Mouse (Mus musculus): ENCODE results near the gene Nfkb1. TPM values are rescaled to one million over a fixed set of nuclear protein-coding genes. Genes with fewer than 3 reads are reported as not detected.

Nfkb1 gene
- polyA plus RNA-seq, 1 experiment from 2014 or later, result 18.4 TPM

DNA sequence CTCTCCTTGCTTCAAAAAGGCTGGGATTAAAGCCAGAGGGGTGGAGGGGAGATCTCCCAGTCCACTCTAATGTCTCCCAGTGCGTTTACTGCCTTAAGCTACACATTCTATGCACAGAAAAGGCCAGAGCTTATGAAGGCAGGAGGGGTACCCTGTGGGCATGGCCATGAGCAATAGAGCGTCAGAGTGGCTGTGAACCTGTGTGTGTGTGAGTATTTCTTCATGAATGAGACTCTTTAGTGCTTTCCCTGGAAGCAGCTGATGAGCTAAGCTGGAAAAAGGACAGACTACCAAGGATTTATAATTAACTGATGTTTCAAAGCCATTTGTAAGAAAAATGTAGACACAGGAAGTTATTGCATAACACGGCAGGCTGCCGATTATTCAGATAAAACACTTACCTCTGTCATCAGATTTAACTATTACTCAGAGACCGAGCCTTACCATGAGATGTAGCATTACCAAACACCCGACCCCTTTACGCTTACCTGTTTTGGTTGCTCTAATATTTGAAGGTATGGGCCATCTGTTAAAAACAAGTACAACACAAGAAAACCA lies 32.7 kb downstream of the Nfkb1 start:
- H3K9me3 ChIP-seq, result no peaks in the 10 kb centered on the region
- peaks cover 18% of the 10 kb centered on the region for H3K36me3 ChIP-seq
- ATAC-seq (ENCODE audit: insufficient number of reproducible peaks, insufficient read depth, low FRiP score, low TSS enrichment), result no peak
- H3K4me3 ChIP-seq, result no peak overlapping the region
- H3K27me3 ChIP-seq, result no peaks in the 10 kb centered on the region
- no peak overlapping the region for H3K27ac ChIP-seq
- WGBS, result 85% methylated on average over 7 of the region's 7 CpGs
- no peak overlapping the region for H3K4me2 ChIP-seq (replicated peaks)
- no peaks in the 10 kb centered on the region for H3K4me1 ChIP-seq
- H3K9ac ChIP-seq, result no peak overlapping the region

DNA sequence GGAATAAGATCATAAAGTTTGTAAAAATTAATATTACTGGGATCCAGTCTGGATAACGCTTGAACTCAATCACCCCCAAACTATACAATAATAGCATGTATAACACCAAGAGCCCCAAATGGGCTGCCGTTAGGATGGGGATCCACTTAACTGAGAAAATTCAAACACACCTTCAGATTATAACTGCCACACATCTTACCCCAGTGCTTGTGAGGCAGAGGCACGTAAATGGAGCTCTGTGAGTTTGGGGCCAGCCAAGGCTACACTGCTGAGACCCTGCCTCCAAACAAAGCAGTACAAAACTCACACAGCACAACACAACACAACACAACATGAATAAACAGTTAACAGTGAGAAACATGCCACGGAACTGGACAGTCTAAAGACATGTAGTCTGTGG lies 35.2 kb downstream of the Nfkb1 start:
- Histone ChIP-seq H3K27me3 (no peaks in the 10 kb centered on the region), H3K36me3 (peaks cover 27% of the 10 kb centered on the region), H3K27ac (no peak overlapping the region), H3K9me3 (no peaks in the 10 kb centered on the region), H3K4me2 (replicated peaks) (no peak overlapping the region), H3K9ac (no peak overlapping the region), H3K4me1 (peaks cover 3% of the 10 kb centered on the region; the same call in 1 of the 2 replicates), H3K4me3 (no peak overlapping the region)
- ATAC-seq (ENCODE audit: insufficient number of reproducible peaks, insufficient read depth, low FRiP score, low TSS enrichment), result no peak
- 91% methylated on average over 4 of the region's 4 CpGs for WGBS

DNA sequence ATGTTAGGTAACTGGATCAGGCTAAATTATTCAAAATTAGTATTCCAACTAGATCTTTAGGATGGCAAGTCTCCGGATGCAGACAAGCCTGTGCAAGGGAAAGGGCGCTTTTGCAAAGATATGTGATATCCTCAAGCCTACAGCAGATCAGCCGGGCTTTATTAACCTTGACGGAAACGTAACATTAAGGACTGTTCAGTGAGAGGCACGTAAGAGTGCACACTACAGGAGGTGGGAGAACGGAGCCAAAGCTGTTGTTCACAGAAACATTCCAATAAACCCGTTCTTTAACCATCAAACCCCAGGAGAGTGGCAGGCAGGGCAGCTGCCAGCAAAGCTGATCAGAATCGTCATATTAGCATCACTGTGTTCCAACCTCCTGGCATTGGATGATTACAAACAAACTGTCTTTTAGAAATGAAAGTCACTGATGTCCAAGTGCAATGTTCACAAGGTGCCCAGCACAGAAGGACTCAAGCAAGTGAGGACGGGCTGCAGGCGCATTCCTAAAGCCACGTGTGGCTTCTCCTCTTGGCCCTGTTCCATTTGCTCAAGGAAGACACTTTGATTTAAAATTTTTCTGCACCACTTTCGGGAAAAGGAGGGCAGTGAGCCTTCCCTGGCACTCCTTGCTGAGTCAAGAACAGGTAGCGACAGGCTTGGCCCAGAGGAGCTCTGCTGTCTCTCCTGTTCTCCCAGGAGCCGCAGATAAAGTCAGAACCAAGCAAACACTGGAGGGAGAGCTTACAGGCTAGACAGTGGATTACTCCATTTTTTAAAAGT lies 40.4 kb downstream of the Nfkb1 start:
- 57% methylated on average over 15 of the region's 15 CpGs for WGBS
- no peak overlapping the region for H3K4me3 ChIP-seq
- H3K9ac ChIP-seq, result no peak overlapping the region
- no peak overlapping the region for H3K4me2 ChIP-seq (replicated peaks)
- H3K27me3 ChIP-seq, result no peaks in the 10 kb centered on the region
- H3K4me1 ChIP-seq, result peaks cover 11% of the 10 kb centered on the region; the same call in 1 of the 2 replicates
- no peaks in the 10 kb centered on the region for H3K9me3 ChIP-seq
- no peak overlapping the region for H3K27ac ChIP-seq
- ATAC-seq (ENCODE audit: insufficient number of reproducible peaks, insufficient read depth, low FRiP score, low TSS enrichment), result peak; percentile 62; the same call in 1 of the 2 replicates
- H3K36me3 ChIP-seq, result peaks cover 31% of the 10 kb centered on the region

DNA sequence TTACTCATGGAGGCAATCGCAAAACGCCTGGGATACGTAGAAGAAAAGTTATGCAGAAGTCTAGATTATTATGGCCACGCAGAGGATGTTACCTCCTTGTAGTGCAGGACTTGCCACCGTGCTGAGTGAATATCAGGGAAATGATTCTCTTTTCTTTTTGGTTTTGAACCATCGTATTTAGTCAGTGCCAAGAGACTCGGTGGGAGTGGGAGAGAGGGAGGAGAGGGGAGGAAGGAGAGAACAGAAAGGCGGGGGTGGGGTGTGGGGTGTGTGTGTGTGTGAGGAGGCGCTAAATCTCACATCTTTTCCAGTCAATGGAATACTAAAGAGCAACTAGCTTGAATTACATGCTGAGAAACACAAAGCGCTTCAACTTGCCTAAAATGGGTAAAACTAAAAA lies 41.5 kb downstream of the Nfkb1 start:
- no peak overlapping the region for H3K9ac ChIP-seq
- WGBS, result 91% methylated on average over 10 of the region's 10 CpGs
- no peaks in the 10 kb centered on the region for H3K27me3 ChIP-seq
- H3K36me3 ChIP-seq, result peaks cover 27% of the 10 kb centered on the region
- H3K4me2 ChIP-seq (replicated peaks), result no peak overlapping the region
- peaks cover 11% of the 10 kb centered on the region; the same call in 1 of the 2 replicates for H3K4me1 ChIP-seq
- H3K27ac ChIP-seq, result no peak overlapping the region
- no peak for ATAC-seq (ENCODE audit: insufficient number of reproducible peaks, insufficient read depth, low FRiP score, low TSS enrichment)
- no peak overlapping the region for H3K4me3 ChIP-seq
- no peaks in the 10 kb centered on the region for H3K9me3 ChIP-seq

DNA sequence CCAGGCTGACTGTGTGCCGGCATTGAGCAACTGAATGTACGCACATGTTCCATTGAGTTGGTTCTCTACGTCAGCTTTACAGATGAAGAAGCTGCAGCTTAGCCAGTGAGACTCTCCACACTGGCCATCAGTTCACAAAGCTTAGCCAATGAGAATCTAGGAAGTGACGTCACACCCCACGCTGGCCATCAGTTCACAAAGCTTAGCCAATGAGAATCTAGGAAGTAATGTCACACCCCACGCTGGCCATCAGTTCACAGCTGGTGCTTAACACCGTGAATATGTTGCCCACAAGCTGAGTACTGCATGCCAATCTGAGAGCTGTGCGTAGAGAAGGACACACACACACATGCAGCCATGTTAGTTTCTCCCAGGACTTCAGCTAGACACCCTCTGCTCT lies 42.8 kb downstream of the Nfkb1 start:
- Histone ChIP-seq H3K9me3 (no peaks in the 10 kb centered on the region), H3K4me3 (no peak overlapping the region), H3K36me3 (peaks cover 31% of the 10 kb centered on the region), H3K9ac (no peak overlapping the region), H3K4me2 (replicated peaks) (no peak overlapping the region), H3K27me3 (no peaks in the 10 kb centered on the region), H3K27ac (no peak overlapping the region), H3K4me1 (peaks cover 11% of the 10 kb centered on the region; the same call in 1 of the 2 replicates)
- no peak for ATAC-seq (ENCODE audit: insufficient number of reproducible peaks, insufficient read depth, low FRiP score, low TSS enrichment)
- 93% methylated on average over 8 of the region's 8 CpGs for WGBS

DNA sequence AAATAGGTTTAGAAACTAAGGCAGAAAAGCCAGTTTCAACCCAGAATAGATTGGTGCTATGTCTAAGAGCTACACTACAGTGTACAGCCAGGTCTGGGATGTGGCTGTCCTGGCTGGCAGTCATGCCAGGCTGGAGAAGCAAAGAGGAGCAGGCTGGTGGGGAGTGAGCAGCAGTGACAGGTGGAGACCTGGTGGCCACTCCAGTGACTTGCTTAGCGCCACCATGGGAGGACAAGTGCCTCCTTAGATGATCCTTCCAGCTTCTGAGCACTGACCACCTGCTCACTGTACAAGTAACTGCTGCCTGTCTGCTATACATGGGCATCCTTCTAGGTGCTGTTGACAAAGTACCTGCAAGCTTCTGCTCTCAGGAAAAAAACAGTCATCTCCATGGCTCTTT lies 44.7 kb downstream of the Nfkb1 start:
- no peaks in the 10 kb centered on the region for H3K27me3 ChIP-seq
- 78% methylated on average over 1 of the region's 1 CpGs for WGBS

DNA sequence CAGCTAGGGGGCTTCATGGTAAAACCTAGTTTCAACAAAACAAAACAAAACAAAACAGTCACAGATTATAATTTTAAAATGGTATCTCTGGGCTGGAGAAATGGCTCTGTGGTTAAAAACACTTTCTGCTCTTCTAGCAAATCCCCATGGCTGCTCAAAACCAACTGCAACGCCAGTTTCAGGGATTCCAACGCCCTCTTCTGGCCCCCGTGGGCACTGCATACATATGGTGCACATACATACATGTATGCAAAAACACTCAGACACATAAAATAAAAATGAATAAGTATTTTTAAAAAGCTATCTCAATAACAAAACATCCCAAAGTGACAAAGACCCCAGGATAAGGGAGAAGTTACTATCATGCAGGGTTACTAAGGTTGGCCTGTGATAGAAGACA lies 46.4 kb downstream of the Nfkb1 start:
- ATAC-seq (ENCODE audit: insufficient number of reproducible peaks, insufficient read depth, low FRiP score, low TSS enrichment), result no peak
- Histone ChIP-seq H3K9ac (no peak overlapping the region), H3K36me3 (peaks cover 33% of the 10 kb centered on the region), H3K27ac (no peak overlapping the region), H3K4me2 (replicated peaks) (no peak overlapping the region), H3K4me3 (no peak overlapping the region), H3K9me3 (no peaks in the 10 kb centered on the region), H3K27me3 (no peaks in the 10 kb centered on the region), H3K4me1 (no peaks in the 10 kb centered on the region)
- 90% methylated on average over 3 of the region's 3 CpGs for WGBS

More for the DNA sequence above, 44.7 kb downstream of the Nfkb1 start:
- Histone ChIP-seq H3K27ac (no peak overlapping the region), H3K4me1 (peaks cover 11% of the 10 kb centered on the region; the same call in 1 of the 2 replicates), H3K9me3 (no peaks in the 10 kb centered on the region), H3K4me3 (no peak overlapping the region), H3K36me3 (peaks cover 23% of the 10 kb centered on the region; the same call in 1 of the 2 replicates), H3K9ac (no peak overlapping the region), H3K4me2 (replicated peaks) (no peak overlapping the region)
- no peak for ATAC-seq (ENCODE audit: insufficient number of reproducible peaks, insufficient read depth, low FRiP score, low TSS enrichment)

GRCm38 (mm10) chr3:135641623-135641915 lies 49.8 kb downstream of the Nfkb1 start:
- 85% methylated on average over 4 of the region's 4 CpGs for WGBS

DNA sequence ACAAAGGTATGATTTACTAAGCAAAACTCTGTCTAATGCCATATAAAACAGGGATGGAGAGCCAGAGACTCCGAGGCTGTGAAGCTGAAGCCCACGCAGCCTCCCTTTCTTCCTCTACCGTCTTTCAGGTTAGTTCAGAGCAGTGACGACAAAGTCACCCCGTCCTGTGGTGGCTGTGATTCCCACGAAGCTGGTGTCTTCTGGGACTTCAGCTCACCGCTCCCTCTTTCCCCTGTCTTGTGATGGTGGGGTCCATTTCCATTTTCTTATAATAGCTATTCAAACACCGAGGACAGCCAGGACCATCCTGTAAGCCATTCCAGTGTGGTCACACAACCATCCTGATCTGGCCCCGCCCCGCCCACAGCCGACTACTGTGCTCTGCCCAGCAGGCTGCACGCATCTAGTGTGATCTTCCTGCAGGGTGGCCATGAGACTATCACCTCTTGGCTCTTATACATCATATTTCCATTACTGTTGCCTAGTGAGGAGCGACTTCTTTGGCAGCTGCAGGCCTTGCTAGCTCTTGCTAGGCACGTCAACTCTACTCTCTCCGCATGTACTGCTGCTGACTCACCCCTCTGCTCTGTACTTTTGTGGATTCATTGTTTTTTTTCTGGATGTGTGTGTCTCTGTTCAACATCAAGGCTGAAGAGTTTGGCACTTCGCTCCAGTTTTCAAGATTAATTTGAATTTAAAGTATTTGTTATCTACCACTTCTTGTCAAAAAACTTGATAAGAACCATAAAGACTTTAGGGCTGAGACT lies 50.3 kb downstream of the Nfkb1 start:
- 90% methylated on average over 16 of the region's 16 CpGs for WGBS
- no peak overlapping the region for H3K4me2 ChIP-seq (replicated peaks)
- H3K9ac ChIP-seq, result no peak overlapping the region
- no peak overlapping the region for H3K4me3 ChIP-seq
- H3K9me3 ChIP-seq, result no peaks in the 10 kb centered on the region
- H3K36me3 ChIP-seq, result peaks cover 23% of the 10 kb centered on the region
- no peaks in the 10 kb centered on the region for H3K27me3 ChIP-seq
- no peak for ATAC-seq (ENCODE audit: insufficient number of reproducible peaks, insufficient read depth, low FRiP score, low TSS enrichment)
- no peak overlapping the region for H3K27ac ChIP-seq
- no peaks in the 10 kb centered on the region for H3K4me1 ChIP-seq

More at GRCm38 (mm10) chr3:135641623-135641915, 49.8 kb downstream of the Nfkb1 start:
- no peaks in the 10 kb centered on the region for H3K4me1 ChIP-seq
- H3K27ac ChIP-seq, result no peak overlapping the region
- H3K36me3 ChIP-seq, result peaks cover 24% of the 10 kb centered on the region
- no peak for ATAC-seq (ENCODE audit: insufficient number of reproducible peaks, insufficient read depth, low FRiP score, low TSS enrichment)
- no peak overlapping the region for H3K4me2 ChIP-seq (replicated peaks)
- no peak overlapping the region for H3K9ac ChIP-seq
- no peaks in the 10 kb centered on the region for H3K9me3 ChIP-seq
- no peak overlapping the region for H3K4me3 ChIP-seq
- H3K27me3 ChIP-seq, result no peaks in the 10 kb centered on the region

- no peak for ATAC-seq (ENCODE audit: insufficient number of reproducible peaks, insufficient read depth, low FRiP score, low TSS enrichment)
- 94% methylated on average over 5 of the region's 5 CpGs for WGBS
Observed at GRCm38 (mm10) chr3:135640203-135640602, 51.1 kb downstream of the Nfkb1 start.

GRCm38 (mm10) chr3:135637592-135637991 lies 53.8 kb downstream of the Nfkb1 start:
- WGBS, result 78% methylated on average over 5 of the region's 5 CpGs
- no peak overlapping the region for H3K4me2 ChIP-seq (replicated peaks)
- ATAC-seq (ENCODE audit: insufficient number of reproducible peaks, insufficient read depth, low FRiP score, low TSS enrichment), result no peak

More at GRCm38 (mm10) chr3:135640203-135640602, 51.1 kb downstream of the Nfkb1 start:
- H3K27ac ChIP-seq, result no peak overlapping the region
- no peak overlapping the region for H3K9ac ChIP-seq
- no peak overlapping the region for H3K4me3 ChIP-seq
- peaks cover 23% of the 10 kb centered on the region for H3K36me3 ChIP-seq
- H3K9me3 ChIP-seq, result no peaks in the 10 kb centered on the region
- no peaks in the 10 kb centered on the region for H3K27me3 ChIP-seq
- no peak overlapping the region for H3K4me2 ChIP-seq (replicated peaks)
- H3K4me1 ChIP-seq, result no peaks in the 10 kb centered on the region

GRCm38 (mm10) chr3:135636454-135636853 lies 54.9 kb downstream of the Nfkb1 start:
- WGBS, result 49% methylated on average over 14 of the region's 14 CpGs
- Histone ChIP-seq H3K9ac (no peak overlapping the region), H3K4me2 (replicated peaks) (no peak overlapping the region), H3K27ac (no peak overlapping the region), H3K36me3 (peaks cover 11% of the 10 kb centered on the region), H3K4me1 (no peaks in the 10 kb centered on the region), H3K27me3 (no peaks in the 10 kb centered on the region), H3K4me3 (no peak overlapping the region), H3K9me3 (no peaks in the 10 kb centered on the region)
- no peak for ATAC-seq (ENCODE audit: insufficient number of reproducible peaks, insufficient read depth, low FRiP score, low TSS enrichment)

More at GRCm38 (mm10) chr3:135637592-135637991, 53.8 kb downstream of the Nfkb1 start:
- Histone ChIP-seq H3K27ac (no peak overlapping the region), H3K9me3 (no peaks in the 10 kb centered on the region), H3K9ac (no peak overlapping the region), H3K36me3 (peaks cover 16% of the 10 kb centered on the region), H3K4me3 (no peak overlapping the region), H3K4me1 (no peaks in the 10 kb centered on the region), H3K27me3 (no peaks in the 10 kb centered on the region)
